Mouse (Mus musculus): ENCODE measurements around the gene Slc16a14.

GRCm38 (mm10) chr1:84882066-84882532, 52.8 kb downstream of the Slc16a14 start:
- TF ChIP-seq CTCF (conservative IDR thresholded peaks at IDR 0.05; ENCODE audit: low read length) (no peak), POU5F1 (IDR thresholded peaks at IDR 0.05; ENCODE audit: borderline replicate concordance, low read length) (no peak), NANOG (IDR thresholded peaks at IDR 0.05; ENCODE audit: borderline replicate concordance, low read length) (no peak)
